Mouse (Mus musculus): ENCODE data around the gene Plekhj1.

- TF ChIP-seq CTCF (conservative IDR thresholded peaks at IDR 0.05; ENCODE audit: insufficient read depth, insufficient read length, low read depth, low read length) (no peak), POLR2A (IDR thresholded peaks at IDR 0.05; ENCODE audit: low read depth, low read length) (no peak)
Measured at GRCm38 (mm10) chr10:80838346-80838912, 40.0 kb upstream of the Plekhj1 start.
